Mouse (Mus musculus) cerebellum, postnatal 4 days (tissue): ENCODE results near the gene Lep.
A peak's percentile ranks its signal among the peaks of the same experiment; 100 is the strongest.

ENCODE experiments used
- DNase-seq, 2 experiments: peaks; one replicate each; pipeline ENCODE4 v3.0.0; 2022; ENCODE audit warnings: low spot score in 2 of 2, mixed read lengths in 1 of 2

Gene Lep

DNA sequence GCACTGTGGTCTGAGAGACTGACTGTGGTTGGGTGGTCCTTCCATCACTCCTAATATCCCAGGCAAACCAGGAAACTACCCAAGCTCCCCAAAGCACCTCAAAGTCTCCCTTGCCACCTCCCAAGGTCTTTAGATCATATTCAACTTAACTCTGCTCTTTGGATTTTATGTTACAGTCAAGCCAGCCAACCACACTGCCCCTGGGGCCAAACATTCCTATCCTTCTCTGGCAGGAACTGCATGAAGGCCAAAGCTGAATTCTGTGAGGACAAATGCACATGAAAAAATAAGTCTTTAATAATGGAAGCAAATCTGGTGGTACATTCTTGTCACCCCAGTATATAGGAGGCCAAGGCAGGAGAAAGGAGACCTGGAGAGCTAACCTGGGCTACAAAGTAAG lies 16.0 kb upstream of the Lep start:
- no peak for DNase-seq

DNA sequence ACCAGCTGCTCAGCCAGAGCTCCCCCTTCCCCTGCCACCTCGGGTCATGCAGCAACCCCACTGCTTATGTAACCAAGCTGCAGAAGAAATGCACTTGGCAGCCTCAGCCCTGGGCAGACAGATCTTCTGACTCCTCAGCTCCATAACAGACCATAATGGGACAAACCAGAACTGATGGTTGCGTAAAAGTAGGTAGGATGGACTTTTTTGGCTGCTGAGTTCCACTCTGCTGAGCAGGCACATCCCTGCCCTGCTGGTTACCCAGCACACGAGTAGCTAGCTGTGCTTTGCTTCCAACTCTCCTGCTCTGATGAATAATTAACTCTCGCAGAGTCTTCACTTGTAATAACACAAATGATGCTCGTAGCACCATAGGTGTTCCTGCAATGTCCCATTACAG lies 10.1 kb upstream of the Lep start:
- no peak for DNase-seq

- no peak for DNase-seq
Measured at GRCm38 (mm10) chr6:29052188-29052587, 7.8 kb upstream of the Lep start.

DNA sequence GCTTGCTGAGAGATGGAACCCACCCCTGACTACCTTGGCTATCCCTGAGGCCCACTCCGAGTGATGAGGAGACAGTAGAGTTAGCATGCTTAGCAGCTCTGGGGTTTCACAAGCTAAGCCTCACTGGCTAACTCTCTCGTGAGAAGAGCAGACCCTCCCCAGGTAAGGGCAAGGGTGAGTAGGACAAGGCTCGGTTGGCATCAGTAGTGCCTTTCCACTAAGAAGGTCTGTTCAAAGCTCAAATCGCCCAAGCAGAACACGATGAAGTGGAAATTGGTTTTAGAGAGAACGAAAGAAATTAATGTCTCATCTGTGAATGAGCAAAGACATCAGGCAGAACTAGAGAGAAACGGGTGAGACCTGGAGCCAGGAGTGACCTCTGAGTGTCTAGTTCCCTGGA lies 6.8 kb upstream of the Lep start:
- no peak for DNase-seq

GRCm38 (mm10) chr6:29056377-29056776 lies 3.6 kb upstream of the Lep start:
- DNase-seq: no peak

DNA sequence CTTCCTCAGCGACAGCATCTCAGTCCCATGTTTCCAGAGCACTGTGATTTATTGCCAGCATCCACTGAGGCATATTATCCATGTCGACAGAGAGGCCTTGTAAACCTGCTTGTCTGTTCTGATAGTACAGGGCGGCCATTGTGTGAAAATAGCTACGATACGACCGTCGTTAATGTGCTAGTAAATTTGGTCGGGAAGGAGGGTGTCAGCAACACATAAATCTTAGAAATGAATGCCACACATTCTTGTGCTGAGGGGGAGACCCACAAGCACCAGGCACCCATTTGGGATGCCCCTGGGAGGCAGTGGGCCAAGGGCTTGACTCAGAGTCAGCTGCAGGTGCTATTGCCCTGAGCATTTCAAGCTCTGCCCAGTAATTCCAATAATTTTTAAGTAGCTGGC lies 6.4 kb downstream of the Lep start:
- no peak for DNase-seq

GRCm38 (mm10) chr6:29072258-29072657 lies 12.2 kb downstream of the Lep start:
- peak in 1 of 2 experiments; percentile 60 for DNase-seq

DNA sequence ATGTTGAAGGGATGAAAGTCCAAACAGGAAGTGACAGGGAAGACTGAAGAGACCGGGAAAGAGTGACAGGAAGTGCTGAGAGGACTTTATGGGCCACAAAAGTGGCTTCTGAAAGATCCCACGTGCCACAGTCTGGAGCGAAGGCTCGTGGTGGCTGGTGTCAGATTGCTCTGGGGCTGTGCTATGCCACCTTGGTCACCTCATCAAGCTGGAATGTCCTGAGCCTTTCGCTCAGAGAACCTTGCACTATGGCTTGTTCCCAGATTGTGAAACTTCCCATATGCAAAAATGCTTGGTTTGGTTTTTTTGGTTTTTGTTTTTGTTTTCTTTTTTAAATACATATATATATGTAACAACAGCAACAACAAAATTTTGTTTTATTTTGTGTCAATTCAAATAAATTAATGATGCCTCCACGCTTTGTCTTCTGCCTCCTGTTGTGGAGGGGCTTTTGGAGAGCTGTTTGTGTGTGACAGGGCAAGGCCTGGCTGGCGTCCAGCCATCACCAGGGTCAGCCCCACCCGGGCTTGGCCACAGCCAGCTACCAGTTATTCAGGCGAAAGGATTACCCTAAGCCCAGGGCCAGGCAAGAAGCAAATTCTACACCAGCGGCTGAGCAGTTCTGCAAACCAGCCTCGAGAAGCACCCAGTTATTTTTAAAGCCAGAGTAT lies 13.6 kb downstream of the Lep start:
- peak in 1 of 2 experiments; percentile 65 for DNase-seq

DNA sequence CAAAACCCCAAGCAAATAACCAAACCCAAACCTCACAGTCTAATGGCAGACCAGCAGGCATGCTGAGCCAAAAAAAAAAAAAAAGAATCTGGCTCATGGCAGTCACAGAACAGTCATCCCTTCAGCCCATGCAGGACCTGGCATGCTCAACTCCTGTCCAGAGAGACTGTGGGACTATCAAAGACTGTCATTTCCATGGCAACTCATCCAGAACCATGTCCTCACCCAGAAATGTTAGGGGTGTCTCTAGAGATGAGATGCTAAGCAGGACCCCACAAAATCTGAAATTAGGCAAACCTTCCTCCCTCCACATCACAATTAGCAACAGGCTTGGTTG lies 14.1 kb downstream of the Lep start:
- no peak for DNase-seq

- DNase-seq: no peak
Measured at GRCm38 (mm10) chr6:29079291-29079690, 19.3 kb downstream of the Lep start.

GRCm38 (mm10) chr6:29081826-29082363 lies 21.9 kb downstream of the Lep start:
- DNase-seq: no peak

DNA sequence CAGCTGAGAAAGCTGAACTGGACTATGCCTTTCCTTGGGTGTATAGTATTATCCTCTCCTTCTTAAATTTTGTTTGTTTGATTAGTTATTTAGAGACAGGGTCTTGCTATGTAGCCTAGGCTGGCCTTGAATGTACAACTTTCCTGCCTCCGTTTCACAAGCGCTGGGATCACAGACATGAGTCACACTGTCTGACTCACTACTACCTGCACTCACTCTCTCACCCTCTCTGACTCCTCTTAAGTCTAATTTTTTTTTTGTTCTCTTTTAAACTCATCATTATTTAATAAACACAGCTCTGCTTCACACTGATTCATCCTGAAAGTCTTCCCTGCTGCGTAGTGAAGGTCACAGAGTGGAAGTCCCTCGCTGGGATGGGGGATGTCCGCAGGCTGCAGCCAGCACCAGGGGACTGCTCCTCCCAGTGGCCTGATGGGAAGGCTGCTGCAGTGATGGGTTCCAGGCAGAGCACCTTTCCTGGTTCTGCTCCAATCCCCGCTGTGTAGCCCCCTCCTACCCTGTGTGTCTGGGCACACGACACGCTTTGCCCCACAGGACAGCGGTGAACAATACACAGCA lies 22.8 kb downstream of the Lep start:
- no peak for DNase-seq

DNA sequence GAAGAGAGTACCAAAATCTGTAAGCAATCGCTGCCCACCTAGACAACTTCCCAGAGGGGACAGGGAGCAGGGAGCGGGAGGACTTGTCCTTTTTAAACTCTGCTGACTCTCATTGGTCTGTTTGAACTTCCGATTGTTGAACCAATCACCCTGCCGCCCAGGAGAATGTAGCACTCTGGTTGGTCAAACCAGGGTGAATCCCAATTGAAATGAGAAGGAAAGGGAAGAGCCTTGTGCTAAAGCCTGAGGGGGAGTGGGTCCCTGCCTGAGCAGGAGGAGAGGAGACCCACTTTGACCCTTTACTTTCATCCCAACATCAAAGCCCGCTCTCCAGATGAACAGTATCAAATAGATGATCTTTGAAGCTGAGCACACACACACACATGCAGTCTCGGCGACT lies 24.4 kb downstream of the Lep start:
- DNase-seq: no peak

- no peak for DNase-seq
Measured at GRCm38 (mm10) chr6:29087921-29088709, 28.1 kb downstream of the Lep start.

DNA sequence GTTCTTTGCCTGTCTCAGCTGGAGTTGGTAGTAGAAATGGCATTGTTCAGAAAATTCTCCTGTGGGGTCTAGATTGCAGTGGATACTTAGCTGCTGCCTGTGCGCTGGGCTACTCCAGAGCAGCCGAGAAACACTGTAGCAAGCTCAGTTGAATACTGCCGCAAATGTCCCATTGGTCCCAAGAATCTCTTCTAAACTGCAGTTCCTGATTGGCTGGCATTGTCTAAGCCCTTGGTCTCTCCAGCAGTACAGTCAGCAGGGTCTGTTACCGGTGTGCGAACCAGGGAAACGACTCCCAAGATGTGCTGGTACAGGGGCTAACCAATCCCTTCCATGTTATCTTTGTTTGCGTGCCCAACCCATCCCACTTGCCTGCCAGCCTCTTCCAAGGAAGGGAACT lies 32.2 kb downstream of the Lep start:
- no peak for DNase-seq

DNA sequence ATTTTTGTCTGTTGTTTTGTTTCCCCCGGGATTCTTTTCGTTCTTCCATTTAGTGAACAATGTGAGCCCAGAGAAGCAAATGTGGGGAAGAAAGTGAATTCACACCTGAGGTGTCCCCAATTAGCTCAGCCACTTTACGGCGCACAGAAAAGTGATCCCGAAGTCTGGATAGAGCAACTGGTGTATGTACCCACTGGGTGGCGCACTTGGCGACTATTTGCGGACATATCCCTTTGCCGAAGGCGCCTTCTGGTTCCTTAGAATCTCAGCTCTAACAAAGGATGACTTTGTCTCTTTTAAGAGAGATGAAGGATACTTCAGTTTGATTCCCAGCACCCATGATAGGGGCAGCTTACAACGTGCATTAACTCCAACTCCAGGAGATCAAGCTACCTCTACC lies 32.9 kb downstream of the Lep start:
- no peak for DNase-seq

GRCm38 (mm10) chr6:29099536-29100170 lies 39.6 kb downstream of the Lep start:
- no peak for DNase-seq

DNA sequence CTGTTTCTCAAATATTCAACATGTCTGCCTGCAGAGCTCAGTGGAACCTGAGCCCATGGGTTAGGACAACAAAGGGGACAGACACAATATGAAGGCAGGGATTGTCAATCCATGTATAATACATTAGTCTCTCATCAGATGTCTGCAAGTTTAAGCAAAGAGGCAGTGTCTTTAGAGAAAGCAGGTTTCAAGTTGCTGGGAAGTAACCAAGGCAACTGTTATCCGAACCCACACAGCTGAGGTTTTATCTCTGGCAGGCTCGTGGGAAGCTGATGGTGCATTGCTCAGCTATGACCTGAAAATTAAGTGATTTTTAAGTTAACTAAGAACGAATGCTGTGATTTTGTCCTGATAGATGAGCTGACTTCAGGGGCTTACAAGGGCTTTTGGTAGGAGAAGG lies 40.4 kb downstream of the Lep start:
- no peak for DNase-seq

DNA sequence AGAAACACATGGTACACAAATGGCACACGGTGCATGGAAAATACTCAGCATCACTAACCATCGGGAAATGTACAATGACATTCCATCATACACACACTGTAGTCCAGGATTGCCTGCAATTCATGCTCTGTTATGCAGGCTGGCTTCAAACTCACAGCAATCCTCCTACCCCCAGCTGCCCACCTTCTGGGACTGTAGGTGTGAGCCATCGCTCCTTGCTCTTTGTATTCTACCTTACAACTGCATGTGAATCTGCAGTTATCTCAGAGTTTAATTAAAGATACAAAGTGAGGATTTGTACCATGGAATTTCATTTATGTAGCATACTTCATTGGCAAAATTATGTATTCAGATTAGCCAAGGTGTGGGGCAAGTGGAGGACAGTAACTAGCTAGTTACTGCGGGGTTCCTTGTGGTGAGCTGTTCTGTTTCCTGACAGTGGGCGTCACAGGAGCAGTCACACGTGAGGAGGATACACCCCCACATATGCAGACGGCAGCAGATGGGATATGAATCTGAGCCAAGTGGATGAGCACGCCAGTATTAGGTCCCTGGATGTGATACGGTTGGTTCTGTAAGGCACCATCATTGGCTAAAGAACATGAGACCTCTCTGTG lies 41.3 kb downstream of the Lep start:
- no peak for DNase-seq

- no peak for DNase-seq
Measured at GRCm38 (mm10) chr6:29108376-29108775, 48.4 kb downstream of the Lep start.

GRCm38 (mm10) chr6:29111501-29111900 lies 51.5 kb downstream of the Lep start:
- no peak for DNase-seq

DNA sequence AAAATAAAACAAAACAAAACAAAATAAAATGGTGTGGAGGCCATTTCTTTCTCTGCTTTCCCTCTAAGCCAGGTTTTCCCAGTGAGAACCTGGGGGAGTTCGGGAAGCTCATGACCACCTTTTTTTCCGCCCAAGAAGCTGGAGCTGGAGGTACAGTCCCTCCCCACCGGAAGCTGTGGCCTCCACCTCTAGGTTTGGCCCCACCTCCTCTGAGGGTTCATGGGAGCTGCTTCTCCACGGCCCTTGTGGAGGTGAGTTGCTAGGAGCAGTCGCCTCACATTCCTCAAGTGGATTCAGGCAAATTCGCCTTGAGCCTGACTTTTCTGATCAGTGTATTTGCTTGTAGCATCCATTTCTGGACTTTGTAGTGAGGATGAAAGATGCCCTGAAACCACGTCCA lies 55.7 kb downstream of the Lep start:
- no peak for DNase-seq
